Mouse (Mus musculus) T-helper 1 cell (primary cell): ENCODE measurements around the gene Atad1.
"Not testable (repeated sequence)": the region's sequence is repeated elsewhere in the genome, so short reads cannot be mapped to it uniquely, and the experiment has no call there.

Source experiments
- in situ Hi-C: fragments of 300-600 bp; cut with MboI, MseI; formaldehyde crosslinking; loops from one replicate; pipeline ENCODE4 v1.15.1; 2025; ENCODE audit warnings: high pct_unique_total_duplicates

Gene Atad1

DNA sequence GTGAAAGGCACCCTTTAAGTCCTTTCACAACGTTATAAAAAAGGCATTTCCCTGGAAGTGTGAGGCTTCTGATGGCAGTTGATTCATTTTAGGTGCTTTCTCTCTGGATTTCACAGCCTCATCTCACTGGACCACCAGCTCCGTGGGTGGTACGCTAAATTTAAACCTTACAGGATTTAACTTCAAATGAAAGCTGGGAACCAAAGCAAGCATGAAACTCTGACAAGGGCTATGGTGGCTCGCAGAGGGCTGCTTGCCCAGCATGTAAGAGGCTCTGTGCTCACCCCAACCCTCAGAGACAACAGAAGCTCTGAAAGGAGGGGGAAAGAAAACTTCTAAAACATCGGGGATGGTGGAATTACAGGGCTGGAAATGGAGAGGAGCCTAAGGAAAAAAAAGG, 51.9 kb downstream of the Atad1 start:
- in situ Hi-C loops = loop anchor here (5.0 kb wide), 1 partner anchor 95 kb away; no protein-coding TSS in a partner anchor

DNA sequence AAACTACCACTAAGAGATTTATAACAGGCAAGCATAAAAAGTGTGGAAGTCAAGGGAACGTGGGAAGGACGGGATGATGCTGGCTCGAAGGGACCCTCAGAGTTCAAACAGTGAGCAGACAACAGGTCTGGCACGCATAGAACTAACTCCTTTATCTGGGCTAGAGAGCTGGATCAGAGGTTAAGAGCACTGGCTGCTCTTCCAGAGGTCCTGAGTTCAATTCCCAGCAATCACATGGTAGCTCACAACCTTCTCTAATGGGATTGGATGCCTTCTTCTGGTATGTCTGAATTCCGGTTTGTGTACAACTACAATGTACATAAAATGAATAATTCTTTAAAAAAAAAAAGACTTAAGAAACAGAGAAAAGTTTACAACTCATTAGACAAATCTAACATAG, 56.5 kb downstream of the Atad1 start:
- in situ Hi-C loops = no loop called here

DNA sequence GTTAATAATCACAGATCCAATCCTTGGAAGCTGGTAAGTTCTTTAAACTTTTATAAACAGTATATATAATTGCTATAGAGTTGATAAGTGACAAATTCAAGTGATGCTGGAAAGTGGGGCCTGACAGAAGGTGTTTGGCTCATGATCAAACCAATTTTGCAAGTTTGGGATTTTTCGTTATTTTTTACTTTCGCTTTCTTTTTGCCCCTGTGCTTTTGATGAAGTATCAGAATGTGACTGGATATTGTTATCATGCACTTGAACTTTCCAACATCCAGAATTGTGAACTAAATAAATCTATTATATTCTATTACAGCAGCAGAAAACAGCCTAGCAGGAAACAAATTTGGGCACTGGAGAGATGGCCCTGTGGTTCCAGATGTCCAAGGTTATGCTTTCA, 58.7 kb downstream of the Atad1 start:
- in situ Hi-C loops = no loop called here

DNA sequence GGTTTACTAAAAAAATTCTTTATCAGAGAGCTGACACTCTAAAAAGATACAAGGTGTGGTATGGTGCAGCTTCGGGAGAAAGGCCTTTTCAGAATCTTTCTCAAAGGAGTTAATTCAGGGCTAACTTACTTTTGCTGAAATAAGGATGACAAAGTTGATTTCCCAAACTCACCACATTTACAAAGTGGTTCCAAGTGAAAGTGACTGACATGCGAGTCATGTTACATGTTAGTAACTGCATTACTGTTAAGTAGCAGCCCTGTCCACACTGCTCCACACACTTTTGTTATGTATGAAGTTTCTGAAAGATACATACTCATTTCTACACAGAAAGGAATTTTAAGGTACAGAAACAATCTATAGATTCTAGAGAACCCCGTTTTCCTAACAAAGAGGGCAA, 63.8 kb downstream of the Atad1 start:
- in situ Hi-C loops = no loop called here

DNA sequence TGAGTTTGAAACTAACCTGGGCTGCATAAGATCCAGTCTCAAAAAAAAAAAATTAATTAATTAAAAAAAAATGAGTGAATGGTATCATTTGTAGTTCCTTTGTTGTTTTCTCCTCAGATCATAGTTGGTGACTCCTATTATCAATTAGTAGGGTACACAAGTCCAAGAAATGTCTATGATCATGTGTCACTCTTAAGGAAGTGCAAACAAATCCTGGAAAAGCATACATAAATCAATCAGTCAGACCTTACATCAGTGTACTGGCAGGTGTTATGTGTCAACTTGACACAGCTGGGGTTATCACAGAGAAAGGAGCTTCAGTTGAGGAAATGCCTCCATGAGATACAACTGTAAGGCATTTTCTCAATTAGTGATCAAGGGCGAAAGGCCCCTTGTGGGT, 71.8 kb downstream of the Atad1 start:
- in situ Hi-C loops = not testable (repeated sequence)

DNA sequence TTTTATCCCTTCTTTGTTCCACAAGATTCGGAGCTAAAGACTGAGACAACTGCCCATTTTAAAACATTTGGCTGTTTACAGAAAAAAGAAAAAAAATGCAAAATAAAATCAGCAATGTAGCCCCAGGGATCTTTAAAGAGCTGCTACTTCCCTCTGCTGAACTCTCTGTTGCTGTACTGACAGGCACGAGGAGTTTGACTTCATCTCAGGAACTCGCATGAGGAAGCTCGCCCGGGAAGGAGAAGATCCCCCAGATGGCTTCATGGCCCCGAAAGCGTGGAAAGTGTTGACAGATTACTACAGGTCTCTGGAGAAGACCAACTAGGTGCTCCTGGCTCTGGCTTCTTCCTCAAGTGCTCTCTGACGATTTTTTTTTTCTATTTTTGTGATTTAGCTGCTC, 74.3 kb downstream of the Atad1 start:
- in situ Hi-C loops = no loop called here

DNA sequence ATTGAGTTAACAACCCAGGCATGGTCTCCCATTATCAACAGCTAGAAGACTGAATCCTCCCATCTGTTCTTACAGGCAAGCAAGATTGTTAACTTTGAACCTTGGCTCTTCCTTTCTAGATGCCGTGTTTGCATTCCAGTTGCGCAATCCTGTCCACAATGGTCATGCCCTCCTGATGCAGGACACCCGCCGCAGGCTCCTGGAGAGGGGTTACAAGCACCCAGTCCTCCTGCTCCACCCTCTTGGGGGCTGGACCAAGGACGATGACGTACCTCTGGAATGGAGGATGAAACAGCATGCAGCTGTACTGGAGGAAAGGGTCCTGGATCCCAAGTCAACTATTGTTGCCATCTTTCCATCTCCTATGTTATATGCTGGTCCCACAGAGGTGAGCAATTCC, 76.7 kb downstream of the Atad1 start:
- in situ Hi-C loops = no loop called here

DNA sequence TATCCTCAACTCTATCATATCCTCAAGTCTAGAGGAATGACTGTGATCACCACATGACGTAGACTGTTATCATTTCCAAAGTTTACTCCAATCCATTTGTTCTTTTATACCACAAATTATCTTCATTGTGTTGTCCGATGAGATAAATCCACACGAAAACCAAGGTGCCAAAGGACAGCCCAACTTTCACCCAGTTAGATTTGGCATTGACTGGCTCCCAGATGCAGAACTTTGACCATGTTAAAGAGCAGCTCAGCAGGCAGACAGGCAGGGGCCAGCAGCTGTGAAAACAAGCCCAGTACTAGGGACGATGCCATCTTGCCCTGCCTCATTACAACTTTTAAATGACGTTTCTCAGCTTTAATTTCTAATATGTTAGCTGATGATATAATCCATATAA, 80.2 kb downstream of the Atad1 start:
- in situ Hi-C loops = no loop called here

DNA sequence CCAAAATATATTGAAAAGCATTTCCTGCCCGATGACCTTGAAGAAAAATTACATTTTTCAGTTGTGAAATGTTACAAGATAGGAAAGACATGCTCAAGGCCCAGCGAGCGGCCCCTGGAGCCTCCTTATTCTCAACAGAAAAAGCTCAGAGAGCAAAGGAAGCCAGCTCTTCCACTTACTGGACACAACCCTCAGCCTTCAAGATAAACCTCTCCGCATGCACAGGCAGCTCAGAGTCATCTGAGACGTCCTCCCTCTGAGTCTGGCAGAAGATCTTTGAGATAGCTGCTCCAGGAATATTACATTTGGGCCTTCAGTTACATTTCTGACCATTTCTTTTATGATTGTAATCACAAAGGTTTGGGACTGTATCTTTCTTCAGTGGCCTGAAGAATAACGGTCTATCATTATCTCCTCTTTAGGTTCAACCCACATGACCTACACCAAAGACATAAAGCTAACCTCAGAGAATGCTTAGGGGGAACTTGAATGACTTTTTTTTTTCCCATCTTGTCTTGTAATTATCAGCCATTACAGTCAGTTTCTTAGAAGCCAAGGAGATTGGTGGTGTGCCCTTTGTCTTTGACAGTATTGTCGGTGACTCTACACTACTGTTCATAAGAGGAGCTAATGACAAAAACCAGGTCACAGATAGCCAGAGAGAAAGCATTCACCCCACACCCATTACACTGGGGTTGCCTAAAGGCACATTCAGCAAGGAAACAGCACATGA, 85.8 kb downstream of the Atad1 start:
- in situ Hi-C loops = no loop called here

DNA sequence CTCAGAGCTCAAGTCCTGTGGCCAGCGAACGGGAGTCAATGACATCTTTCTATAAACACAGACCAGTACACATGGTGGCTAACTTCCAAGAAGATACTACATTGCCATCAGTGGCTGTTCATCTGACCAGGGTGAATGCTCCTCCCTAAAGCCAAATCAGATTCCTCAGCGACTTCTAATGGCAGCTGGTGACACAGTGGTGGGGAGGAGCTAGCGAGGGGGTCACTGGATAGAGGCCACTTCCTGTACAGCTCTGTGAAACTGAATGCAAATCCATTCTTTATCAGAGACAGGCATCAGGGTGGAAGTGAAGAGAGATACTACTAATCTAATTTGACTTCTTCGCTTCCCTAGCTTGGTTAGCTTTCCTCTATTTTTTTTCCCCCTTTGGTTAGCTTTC, 86.5 kb downstream of the Atad1 start:
- in situ Hi-C loops = no loop called here

DNA sequence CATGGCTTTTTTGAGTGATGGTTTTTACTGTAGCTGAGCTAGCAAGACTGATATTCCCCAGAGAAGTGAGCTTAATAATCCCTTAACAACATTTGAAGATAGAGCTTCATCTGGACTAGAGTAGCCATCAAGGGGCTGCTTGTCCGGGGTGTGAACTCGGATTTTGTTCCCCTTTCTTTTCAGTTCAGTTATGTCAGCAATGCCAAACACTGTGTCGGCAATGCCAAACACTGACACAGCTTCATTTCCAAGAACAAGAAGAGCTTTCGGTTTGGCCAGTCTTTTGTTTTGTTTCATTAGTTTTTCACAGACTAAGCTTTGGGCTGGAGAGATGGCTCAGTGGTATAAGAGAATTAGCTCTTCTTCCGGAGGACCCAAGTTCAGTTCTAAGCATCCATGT, 88.5 kb downstream of the Atad1 start:
- in situ Hi-C loops = no loop called here

DNA sequence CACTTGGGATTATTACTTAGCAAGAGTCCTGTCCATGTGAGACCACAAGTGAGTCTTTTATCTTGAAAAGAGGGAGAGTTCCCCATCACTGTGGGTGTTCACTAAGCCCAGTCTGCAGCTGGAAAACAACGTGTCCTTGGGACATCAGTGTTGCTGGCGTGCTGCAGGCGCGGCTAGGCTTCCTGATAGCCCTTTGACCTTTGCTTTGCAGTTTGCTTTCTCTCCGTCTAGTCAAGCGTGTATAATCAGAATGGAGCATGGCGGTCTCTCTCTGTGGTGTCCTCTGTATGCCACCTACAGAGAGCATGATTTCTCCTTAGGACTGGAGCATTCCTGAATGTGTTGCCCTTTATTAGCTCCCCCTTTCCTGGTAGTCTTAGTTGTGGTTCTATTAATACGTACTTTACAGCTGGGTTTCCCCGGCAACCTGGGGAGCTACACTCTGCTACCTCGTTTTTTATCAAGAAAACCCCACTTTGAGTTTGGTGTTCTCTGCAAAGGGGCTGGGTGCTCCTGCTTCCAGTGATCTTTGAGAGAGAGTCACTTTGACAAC, 91.5 kb downstream of the Atad1 start:
- in situ Hi-C loops = no loop called here

DNA sequence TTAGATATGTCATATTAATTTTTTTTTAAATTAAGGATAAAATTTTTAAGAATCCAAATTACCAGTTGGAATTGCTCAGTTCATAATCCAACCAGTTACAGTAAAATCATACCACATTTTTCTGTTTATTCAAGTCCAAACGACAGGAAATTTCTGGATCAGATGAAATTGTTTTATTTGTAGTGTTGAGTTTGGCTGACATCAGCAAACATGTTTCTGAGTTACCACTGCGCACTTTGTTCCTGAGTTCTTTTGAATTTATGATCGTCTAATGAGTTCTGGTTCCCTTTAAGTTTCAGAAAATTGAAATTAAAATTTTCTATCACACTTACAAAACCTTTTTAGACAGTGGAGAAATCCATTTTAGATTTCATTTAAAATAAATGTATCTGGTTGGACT, 93.2 kb downstream of the Atad1 start:
- in situ Hi-C loops = no loop called here

DNA sequence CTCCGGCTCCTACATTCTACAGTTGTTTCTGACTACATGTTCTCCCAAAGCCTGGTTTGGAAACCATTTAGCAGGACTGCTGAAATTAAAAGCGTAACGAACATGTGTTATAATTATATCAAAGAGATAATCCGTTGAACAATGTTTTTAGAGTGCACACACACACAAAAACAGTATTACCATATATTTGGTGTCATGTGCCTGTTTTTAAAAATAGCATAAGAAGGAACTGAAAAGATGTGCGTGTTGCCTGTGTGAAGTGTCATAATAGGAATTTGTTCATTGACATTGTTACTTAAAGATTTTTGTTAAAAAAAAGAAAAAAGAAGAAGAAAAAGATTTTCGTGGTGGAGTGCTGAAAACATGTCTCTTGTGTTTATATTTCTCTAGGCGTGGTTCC, 93.6 kb downstream of the Atad1 start:
- in situ Hi-C loops = no loop called here

DNA sequence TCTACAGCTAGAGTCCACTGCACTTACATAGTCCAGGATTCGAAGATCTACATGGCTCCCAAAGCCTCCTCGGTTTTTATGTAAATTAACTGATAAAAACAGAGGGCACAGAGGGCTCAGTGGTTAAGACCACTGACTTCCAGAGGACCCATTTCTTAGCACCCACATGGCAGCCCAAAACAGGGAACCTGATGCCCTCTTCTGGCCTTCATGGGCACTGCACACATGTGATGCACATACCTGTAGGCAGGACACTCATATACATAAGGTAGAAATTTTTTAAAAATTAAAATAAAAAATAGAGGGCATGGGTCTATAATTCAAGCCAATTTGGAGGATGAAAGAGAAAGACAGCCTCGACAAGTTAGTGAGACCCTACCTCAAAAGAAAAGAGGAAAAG, 95.9 kb downstream of the Atad1 start:
- in situ Hi-C loops = no loop called here

DNA sequence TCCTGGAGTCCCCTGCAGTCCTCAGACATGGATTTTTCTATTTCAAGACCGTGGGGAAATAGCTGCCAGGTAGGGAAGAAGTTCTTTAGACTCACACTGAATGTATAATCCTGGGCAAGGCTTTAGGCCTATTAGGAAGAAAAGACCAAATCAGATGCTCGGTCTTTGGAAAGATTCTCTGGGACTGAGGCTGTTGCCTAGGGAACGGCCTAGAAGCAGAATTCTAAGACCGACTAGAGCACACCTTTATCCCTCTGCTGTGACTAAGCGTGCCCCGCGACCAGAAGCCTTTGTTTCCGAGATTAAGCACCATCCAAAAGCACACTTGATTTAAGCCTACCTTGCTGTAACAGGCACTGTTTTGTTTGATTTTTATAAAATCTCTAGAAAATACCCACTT, 97.6 kb downstream of the Atad1 start:
- in situ Hi-C loops = no loop called here

DNA sequence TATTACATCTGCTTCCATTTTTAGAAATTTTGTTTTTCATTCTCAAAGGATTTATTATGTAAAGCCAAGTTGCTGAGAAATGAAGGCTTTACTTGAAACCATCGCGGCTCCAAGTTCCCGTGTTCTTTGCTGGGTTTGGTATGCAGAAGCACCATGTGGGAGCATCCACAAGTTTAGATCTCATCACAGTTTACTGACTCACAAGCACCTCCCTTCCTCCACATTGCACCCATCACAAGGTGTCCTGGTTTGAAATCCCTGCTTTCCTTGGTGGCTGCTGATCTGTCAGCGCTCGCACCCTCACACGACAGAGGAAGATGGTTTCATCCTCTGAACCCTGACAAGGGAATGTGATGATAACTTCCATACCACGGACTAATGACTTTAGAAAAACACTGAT, 98.1 kb downstream of the Atad1 start:
- in situ Hi-C loops = no loop called here

DNA sequence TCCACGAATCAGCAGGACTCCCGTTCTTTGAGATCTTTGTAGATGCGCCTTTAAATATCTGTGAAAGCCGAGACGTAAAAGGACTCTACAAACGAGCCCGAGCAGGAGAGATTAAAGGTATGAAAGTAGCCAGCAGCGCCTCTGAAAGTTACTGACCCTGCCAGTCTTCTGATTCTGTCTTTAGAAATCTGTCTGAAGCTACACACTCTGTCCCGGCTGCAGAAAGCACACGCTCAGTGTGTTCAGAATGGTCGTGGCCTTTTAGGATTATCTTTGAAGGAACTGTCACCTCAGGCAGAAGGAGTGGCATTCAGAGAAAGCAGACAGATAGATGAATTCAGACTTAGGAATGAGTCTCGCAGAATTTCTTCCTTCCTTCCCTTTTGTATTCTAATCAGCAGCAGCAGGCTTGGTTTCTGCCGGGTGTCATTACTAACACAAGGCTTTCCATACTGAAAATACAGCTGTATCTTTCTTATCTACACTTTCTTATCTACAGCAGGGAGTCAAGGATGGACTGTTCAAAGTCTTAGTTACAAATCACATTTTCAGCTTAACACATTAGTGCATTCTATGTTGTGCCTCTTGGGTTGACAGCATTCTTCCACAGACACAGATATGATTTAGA, 101.2 kb downstream of the Atad1 start:
- in situ Hi-C loops = no loop called here

DNA sequence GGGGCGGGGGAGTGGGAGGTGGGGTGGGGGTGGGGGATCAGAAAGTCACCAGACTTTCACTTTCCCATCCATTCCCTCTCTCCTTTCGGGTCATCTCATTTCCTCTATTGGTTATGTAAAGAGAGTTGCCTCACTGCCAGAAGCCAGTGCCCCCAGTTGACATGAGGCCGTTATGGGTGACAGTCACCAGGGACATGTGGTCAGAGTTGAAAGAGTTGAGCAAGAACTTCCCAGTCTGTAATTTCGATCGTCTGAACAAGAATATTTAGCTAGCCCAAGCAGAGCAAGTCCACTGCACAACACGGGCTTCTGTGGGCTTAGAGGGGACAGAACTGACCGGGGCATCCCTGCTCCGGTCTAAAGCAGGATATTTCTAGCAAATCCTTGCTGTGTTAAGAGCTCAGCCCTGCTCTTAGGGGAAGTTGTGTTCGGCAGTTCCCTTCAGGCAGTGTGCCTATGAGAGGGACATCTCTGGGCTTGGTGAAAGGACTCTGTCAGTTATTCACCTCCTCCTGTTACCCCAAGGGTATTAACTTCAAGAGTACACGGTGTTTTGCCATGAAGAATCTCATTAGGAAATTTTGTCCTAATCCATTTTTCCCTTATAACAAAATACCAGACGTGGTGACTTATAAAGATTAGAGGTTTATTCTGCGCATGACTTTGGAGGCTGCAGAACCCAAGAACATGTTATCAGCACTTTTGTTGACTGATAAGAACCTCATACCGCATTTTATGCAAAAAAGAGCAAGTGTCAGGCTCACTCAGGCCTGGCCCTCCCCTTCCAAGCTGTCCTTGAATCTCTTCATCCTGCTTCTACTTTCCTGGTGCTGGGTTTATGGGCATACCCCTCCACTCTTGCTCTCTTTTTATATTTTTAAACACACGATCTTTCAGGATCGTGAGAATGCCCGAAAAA, 102.0 kb downstream of the Atad1 start:
- in situ Hi-C loops = no loop called here

DNA sequence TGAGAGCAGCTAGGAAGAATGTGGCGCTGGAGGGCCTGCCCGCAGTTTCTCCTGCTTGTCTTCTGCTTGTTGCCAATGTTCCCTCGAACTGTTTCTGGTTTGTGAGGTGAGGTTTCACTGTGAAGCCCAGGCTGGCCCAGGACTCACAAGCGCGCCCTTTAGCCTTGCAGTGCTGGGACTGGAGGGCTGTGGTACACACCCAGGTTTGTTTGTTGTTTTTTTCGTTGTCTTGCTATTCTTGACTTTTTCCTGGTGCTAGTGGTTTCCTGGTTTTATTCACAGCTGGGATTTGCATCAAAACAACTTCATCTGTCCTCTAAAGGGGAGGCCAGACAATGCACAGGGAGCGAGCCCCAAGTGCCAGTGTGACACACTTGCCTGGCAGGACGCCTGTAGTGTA, 104.7 kb downstream of the Atad1 start:
- in situ Hi-C loops = no loop called here

DNA sequence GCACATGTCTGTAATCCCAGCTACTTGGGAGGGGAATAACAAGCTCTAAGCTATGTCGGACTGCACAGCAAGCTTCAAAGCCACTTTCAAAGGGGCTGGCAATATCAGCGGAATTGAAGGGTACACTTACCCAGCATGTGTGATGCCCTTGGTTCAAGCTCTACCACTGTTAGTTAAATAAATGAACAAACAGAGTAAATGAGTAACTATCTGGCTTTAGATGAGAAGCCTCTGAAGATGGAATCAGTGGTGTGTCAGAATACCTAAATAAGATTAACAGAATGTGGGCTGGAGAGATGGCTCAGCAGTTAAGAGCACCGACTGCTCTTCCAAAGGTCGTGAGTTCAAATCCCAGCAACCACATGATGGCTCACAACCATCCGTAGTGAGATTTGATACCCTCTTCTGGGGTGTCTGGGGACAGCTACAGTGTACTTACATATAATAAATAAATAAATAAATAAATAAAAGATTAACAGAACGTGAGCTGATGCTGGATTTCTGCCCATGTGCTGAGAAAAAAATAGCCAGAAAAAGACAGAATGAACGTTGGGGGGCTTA, 110.9 kb downstream of the Atad1 start:
- in situ Hi-C loops = no loop called here

DNA sequence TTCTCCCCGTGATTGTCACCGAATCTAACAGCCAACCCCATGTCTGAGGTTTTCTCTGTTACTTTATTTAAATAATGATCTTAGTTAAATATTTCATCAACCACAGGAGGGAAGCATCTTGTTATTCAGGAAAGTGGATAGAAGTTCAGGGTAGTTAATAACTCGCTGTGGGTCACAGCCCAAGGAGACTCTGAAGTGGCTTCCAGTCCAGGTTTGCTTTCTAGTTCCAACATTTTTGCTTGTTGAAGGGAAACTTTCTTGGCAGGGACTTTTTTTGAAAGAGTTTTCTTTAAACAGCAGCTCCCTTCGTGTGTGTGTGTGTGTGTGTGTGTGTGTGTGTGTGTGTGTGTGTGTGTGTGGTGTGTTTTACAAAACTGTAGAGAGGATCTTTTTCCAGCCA, 112.0 kb downstream of the Atad1 start:
- in situ Hi-C loops = no loop called here
